Mouse (Mus musculus): Measurements from ENCODE around the gene Usp20.

Usp20 gene

GRCm38 (mm10) chr2:30985111-30986020, 3.3 kb downstream of the Usp20 start:
- in situ Hi-C loops (cut with MboI, MseI), result no loop called here

GRCm38 (mm10) chr2:30990221-30990620, 8.1 kb downstream of the Usp20 start:
- in situ Hi-C loops (cut with MboI, MseI), result no loop called here

DNA sequence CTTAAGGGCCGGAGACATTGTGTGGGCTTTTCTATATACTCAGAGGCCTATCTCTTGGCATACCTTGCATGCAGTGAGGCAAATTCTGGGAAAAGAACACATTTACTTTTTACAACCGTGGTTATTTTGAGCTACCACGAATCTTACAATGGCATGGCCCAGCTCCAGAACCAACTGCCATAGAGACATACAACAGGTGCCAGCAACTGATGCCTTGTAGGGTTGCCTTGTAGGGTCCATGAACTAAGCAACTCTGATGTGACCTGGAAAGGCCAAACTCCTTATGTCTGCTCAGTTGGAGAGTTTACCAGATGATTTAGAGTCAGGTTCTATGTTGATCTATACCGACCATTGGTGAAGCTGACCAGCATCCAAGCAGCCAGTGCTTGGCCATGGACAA, 12.8 kb downstream of the Usp20 start:
- in situ Hi-C loops (cut with MboI, MseI), result no loop called here

GRCm38 (mm10) chr2:30995432-30995996, 13.4 kb downstream of the Usp20 start:
- in situ Hi-C loops (cut with MboI, MseI), result no loop called here

DNA sequence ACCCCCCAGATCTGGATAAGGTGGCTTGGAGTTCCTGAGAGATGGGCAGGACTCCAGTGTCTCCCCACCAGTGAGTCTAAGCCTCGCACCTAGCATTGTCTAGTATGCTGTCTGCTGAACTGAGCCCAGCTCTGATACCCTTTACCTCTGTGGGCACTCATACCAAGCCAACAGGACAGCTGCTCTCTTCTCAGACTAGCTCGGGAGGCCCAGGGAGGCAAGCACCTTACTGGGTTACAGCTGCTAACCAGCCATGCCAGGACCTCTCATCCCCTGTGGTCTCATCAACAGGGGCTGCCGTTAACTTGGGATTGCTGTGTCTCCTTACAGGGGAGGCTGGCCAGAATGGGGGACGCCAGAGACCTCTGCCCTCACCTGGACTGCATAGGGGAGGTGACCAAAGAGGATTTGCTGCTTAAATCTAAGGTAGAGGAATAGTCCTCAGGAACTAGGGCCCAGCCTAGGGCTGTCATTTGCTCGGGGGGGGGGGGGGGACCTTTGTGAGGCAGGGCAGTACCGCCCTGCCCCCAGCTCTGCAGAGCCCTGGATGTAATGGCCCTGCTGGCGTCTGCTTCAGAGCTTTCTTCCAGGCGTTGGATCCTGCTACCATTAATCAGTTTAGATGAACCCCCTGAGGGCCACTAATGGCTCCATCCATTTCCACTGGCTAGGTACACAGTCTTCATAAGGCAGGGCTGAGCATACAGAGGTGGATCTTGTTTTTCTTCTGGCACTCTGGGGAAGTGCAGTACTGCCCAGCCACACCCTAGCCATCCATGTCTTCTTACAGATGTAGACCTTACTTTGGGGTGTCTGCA, 16.6 kb downstream of the Usp20 start:
- in situ Hi-C loops (cut with MboI, MseI), result no loop called here

- in situ Hi-C loops (cut with MboI, MseI), result no loop called here
These were observed 20.8 kb downstream of the Usp20 start for GRCm38 (mm10) chr2:31002857-31003256.

- in situ Hi-C loops (cut with MboI, MseI), result no loop called here
These were observed 23.4 kb downstream of the Usp20 start for GRCm38 (mm10) chr2:31005453-31005852.

DNA sequence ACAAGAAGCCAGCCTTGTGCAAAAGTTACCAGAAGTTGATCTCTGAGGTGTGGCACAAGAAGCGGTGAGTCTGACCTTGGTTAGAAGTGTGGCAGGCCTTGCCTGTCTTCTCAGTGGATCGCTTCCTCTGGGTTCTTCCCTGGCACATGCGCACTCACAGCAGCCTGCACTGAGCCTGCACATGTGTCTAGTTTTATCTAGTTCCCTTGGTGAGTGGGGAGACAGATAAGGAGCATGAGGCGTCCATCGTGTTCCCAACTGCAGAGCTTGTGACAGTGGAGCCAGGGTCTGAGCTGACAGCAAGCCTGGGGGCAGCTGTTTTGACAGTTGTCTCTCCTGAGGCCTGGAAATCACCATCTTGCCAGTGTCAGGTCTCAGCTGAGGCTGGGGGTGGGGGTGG, 24.4 kb downstream of the Usp20 start:
- in situ Hi-C loops (cut with MboI, MseI), result no loop called here

DNA sequence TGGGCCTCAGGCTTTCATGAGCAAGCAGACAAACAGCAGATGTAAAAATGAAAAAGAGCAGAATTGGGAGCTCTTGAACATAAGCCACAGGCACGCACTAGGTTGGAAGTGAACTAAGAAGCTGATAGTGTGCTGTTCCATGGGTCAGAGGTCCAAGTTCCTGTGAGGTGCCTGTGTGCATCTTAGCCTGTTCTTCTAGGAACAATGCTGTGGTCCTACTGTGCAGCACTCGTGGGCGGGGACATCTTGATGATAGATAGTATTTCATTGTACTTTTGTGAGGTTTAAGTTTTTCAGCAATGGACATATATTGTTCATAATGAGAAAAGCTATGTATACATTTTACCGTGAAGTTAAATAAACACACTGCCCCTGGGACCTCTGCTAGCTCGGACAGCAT, 25.1 kb downstream of the Usp20 start:
- in situ Hi-C loops (cut with MboI, MseI), result no loop called here

- in situ Hi-C loops (cut with MboI, MseI), result loop anchor here (10.0 kb wide), 1 partner anchor 261 kb away; no protein-coding TSS in a partner anchor
These were observed 31.5 kb downstream of the Usp20 start for GRCm38 (mm10) chr2:31013371-31014120.

DNA sequence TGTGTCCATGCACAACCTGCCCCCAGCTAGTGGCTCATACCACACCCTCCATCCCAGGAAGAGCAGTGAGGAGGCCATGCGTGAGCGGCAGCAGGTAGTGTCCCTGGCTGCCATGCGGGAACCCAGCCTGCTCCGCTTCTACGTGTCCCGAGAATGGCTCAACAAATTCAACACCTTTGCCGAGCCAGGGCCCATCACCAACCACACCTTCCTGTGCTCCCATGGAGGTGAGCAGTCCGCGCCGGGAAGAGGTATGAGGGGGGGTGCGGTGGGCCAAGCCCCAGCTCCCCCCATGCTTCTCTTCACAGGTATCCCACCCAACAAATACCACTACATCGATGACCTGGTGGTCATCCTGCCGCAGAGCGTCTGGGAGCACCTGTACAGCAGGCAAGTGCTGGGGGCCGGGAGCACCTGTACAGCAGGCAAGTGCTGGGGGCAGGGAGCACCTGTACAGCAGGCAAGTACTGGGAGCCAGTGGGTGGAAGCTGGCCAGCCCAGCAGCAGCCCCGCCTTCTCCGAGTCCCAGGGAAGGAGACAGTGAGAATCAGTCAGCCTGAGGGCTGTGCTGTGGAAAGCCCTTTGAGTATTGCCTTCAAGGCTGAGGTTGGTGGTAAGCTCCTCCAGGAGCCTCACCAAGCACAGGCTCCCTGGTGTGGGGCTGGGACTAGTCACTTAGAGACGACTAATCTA, 35.7 kb downstream of the Usp20 start:
- in situ Hi-C loops (cut with MboI, MseI), result loop anchor here (10.0 kb wide), 1 partner anchor 257 kb away; no protein-coding TSS in a partner anchor

DNA sequence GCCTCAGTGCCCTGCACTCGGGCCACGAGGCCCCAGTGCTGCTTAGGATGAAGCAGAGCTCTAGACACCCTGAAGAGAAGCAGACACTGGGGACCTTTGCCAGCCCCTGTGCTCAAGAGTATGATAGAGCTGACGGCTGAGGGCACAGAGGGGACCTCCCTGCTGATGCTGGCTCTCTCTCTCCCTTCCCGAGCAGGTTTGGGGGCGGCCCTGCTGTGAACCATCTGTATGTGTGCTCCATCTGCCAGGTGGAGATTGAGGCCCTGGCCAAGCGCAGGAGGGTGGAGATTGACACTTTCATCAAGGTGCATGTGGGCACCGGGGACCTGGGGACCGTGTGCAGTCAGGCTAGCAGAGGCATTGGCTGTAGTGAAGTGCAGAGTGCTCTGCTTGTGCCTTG, 36.4 kb downstream of the Usp20 start:
- in situ Hi-C loops (cut with MboI, MseI), result loop anchor here (10.0 kb wide), 1 partner anchor 256 kb away; no protein-coding TSS in a partner anchor

- in situ Hi-C loops (cut with MboI, MseI), result loop anchor here (10.0 kb wide), 1 partner anchor 256 kb away; no protein-coding TSS in a partner anchor
These were observed 36.9 kb downstream of the Usp20 start for GRCm38 (mm10) chr2:31019011-31019410.

GRCm38 (mm10) chr2:31020202-31020601, 38.1 kb downstream of the Usp20 start:
- in situ Hi-C loops (cut with MboI, MseI), result loop anchor here (10.0 kb wide), 1 partner anchor 135 kb away; the partner anchor contains the start of gene Gpr107

- in situ Hi-C loops (cut with MboI, MseI), result loop anchor here (10.0 kb wide), 1 partner anchor 131 kb away; the partner anchor contains the start of gene Gpr107
These were observed 41.9 kb downstream of the Usp20 start for GRCm38 (mm10) chr2:31023940-31024339.

GRCm38 (mm10) chr2:31024618-31025370, 42.7 kb downstream of the Usp20 start:
- in situ Hi-C loops (cut with MboI, MseI), result loop anchor here (10.0 kb wide), 1 partner anchor 130 kb away; the partner anchor contains the start of gene Gpr107

GRCm38 (mm10) chr2:31025458-31025857, 43.4 kb downstream of the Usp20 start:
- in situ Hi-C loops (cut with MboI, MseI), result loop anchor here (10.0 kb wide), 1 partner anchor 129 kb away; the partner anchor contains the start of gene Gpr107

DNA sequence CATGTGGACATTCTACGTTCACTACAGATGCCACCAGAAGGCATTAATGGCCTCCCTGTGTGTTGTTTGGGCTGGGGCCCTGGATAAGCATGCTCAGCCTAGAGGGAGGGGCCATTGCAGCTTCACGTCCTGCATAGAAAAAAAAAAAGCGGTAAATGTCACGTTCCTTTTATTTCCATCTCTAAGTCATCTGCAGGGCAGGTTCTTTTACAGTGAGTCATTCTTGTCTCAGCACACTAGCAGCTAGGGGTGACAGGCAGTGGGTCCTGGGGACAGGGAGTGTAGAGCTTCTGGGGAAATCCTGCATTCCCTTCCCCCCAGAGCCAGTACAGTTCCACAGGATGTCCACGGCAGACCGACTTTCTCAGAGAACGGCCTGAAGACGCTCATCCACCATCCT, 44.6 kb downstream of the Usp20 start:
- in situ Hi-C loops (cut with MboI, MseI), result loop anchor here (10.0 kb wide), 1 partner anchor 128 kb away; the partner anchor contains the start of gene Gpr107

DNA sequence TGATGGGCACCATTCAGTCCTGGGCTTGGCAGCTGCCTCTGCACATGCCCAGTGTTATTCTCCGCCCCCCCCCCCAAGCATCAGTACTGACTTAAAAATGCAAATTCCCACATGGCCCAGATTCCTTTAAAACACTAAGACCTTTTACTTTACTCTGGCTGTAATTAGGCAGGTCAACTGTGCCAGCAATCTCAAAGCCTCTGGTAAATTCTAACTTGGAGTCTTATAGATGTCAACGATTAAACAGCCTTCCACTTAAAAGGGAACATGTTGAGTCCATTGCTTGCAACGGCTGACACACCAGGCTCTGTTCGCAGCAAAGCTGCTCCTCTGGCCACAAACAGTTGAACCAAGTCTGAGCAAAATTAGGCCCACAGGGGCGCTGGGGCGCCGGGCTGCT, 49.9 kb downstream of the Usp20 start:
- in situ Hi-C loops (cut with MboI, MseI), result no loop called here
